Mouse (Mus musculus): ENCODE data around the gene Surf6. TPM values are rescaled to one million over a fixed set of nuclear protein-coding genes. Genes with fewer than 3 reads are reported as not detected.

The Surf6 gene
- total RNA-seq, 2 experiments from 2014 or later, result 14.7 to 15.7 TPM

Other genes with a start within 250 kb of the Surf6 start
- gene Lcn4, start 231.6 kb downstream of the Surf6 start, total RNA-seq (2021), result not detected
- not detected for gene Abo, start 37.9 kb downstream of the Surf6 start, total RNA-seq (2021)
- gene Med22, start 7.8 kb upstream of the Surf6 start, total RNA-seq (2021), result 10 to 100 TPM; 30.2 to 36.1 TPM
- gene Rpl7a, start 7.9 kb upstream of the Surf6 start, total RNA-seq (2021), result 100 to 1,000 TPM; 414 to 433 TPM
- gene Surf2, start 13.5 kb upstream of the Surf6 start, total RNA-seq (2021), result 10 to 100 TPM; 16.4 to 17.4 TPM
- gene Surf1, start 13.7 kb upstream of the Surf6 start, total RNA-seq (2021), result 10 to 100 TPM; 40.7 to 41.9 TPM
- 100 to 1,000 TPM; 110 to 117 TPM for gene Surf4, start 31.0 kb upstream of the Surf6 start, total RNA-seq (2021)
- not detected for gene Stkld1, start 31.2 kb upstream of the Surf6 start, total RNA-seq (2021)
- gene Rexo4, start 61.5 kb upstream of the Surf6 start, total RNA-seq (2021), result 10 to 100 TPM; 19.1 to 20.4 TPM
- gene Adamts13, start 70.5 kb upstream of the Surf6 start, total RNA-seq (2021), result not detected
- 10 to 100 TPM; 28.0 to 29.7 TPM for gene Cacfd1, start 107.0 kb upstream of the Surf6 start, total RNA-seq (2021)
- under 1 TPM; 0.18 to 0.24 TPM for gene Slc2a6, start 125.1 kb upstream of the Surf6 start, total RNA-seq (2021)
- gene Mymk, start 169.3 kb upstream of the Surf6 start, total RNA-seq (2021), result not detected
- gene Adamtsl2, start 176.5 kb upstream of the Surf6 start, total RNA-seq (2021), result 10 to 100 TPM; 10.6 to 11.4 TPM
- under 1 TPM; 0.55 to 0.65 TPM for gene Fam163b, start 239.6 kb upstream of the Surf6 start, total RNA-seq (2021)

Measured in heart, postnatal 4 days (tissue).